1 mouse cellular context compared by ENCODE assay signal in genomic region chr11:34833318-34834086, GRCm38 (mm10).
TF ChIP-seq lines count a peak whose summit lies in the region.

Gene Spdl1 (minus strand): TSS chr11:34833641.

TF ChIP-seq in MEL, 35 proteins besides CTCF, POLR2A, EP300 and RAD21 (continued from another document):
- TF ChIP-seq USF2 (IDR thresholded peaks at IDR 0.05; ENCODE audit: borderline replicate concordance in 1 of 2, insufficient read depth in 1 of 2, low read depth in 1 of 2, low read length in 2 of 2) (no peak), RCOR1 (IDR thresholded peaks at IDR 0.05; ENCODE audit: low read depth, low read length) (no peak), GABPA (IDR thresholded peaks at IDR 0.05; ENCODE audit: low read depth, low read length) (no peak), ZC3H11A (IDR thresholded peaks at IDR 0.05; ENCODE audit: low read depth, low read length) (no peak), GATA1 (IDR thresholded peaks at IDR 0.05; ENCODE audit: low read depth, low read length) (no peak; the same call in 1 of the 2 replicates), SMC3 (IDR thresholded peaks at IDR 0.05; ENCODE audit: low read depth, low read length) (no peak), MXI1 (IDR thresholded peaks at IDR 0.05; ENCODE audit: low read depth, low read length) (peak; percentile 83), ETS1 (IDR thresholded peaks at IDR 0.05; ENCODE audit: low read depth, low read length) (0 out of 2 replicates have a peak, but pooled peaks have one; percentile 45)
